Mouse (Mus musculus): ENCODE data around the gene Speer4c. TPM values are rescaled to one million over a fixed set of nuclear protein-coding genes. Genes with fewer than 3 reads are reported as not detected.

Gene Speer4c
- polyA plus RNA-seq, 1 experiment, result not detected

Other genes starting within 250 kb of the Speer4c start
- gene Gm21149, start 237.7 kb downstream of the Speer4c start, polyA plus RNA-seq (2012; rRNA removed), result not detected in 2 replicates
- not detected in 2 replicates for gene Gm21190, start 185.0 kb downstream of the Speer4c start, polyA plus RNA-seq (2012; rRNA removed)
- gene Gm21083, start 136.9 kb downstream of the Speer4c start, polyA plus RNA-seq (2012; rRNA removed), result not detected in 2 replicates
- gene Speer4d, start 95.2 kb downstream of the Speer4c start, polyA plus RNA-seq (2012; rRNA removed), result not detected in 2 replicates
- not detected in 2 replicates for gene 4930572O03Rik, start 57.2 kb downstream of the Speer4c start, polyA plus RNA-seq (2012; rRNA removed)
- 0.32 and 0.33 TPM in 2 replicates for gene Cacna2d1, start 220.4 kb upstream of the Speer4c start, polyA plus RNA-seq (2012; rRNA removed)